Mouse (Mus musculus) stomach, postnatal 0 days (tissue): ENCODE measurements at regions not wholly inside any gene's neighbourhood (a gene's known extent, or its start where the extent isn't known, plus 50 kb on each side); places are given as distances from the start of the nearest gene placed in this dataset.
A peak's percentile ranks its signal among the peaks of the same experiment; 100 is the strongest.

Experiments used
- ATAC-seq: fragments of 200-750 bp; cut with Nextera tagmentation; 2 replicates; pipeline ENCODE4 v1.8.0; 2017; ENCODE audit not compliant: low FRiP score, low TSS enrichment
- DNase-seq: peaks from one replicate; pipeline ENCODE4 v3.0.0-alpha.2; 2016; ENCODE audit warnings: low spot score
- H3K27ac ChIP-seq: fragments of 300-500 bp; sonication (generic); replicated peaks from 2 replicates; pipeline ENCODE4 v1.5.1; 2014; ENCODE audit warnings: mild to moderate bottlenecking, control low read depth
- H3K27me3 ChIP-seq: fragments of 300-500 bp; sonication (generic); 2 replicates; pipeline ENCODE4 v1.6.1; 2014; ENCODE audit warnings: low read length; ENCODE audit not compliant: control insufficient read depth, insufficient read depth
- H3K36me3 ChIP-seq: fragments of 300-500 bp; sonication (generic); 2 replicates; pipeline ENCODE4 v1.6.1; 2014; ENCODE audit warnings: low read length, mixed read lengths; ENCODE audit not compliant: control insufficient read depth, insufficient read depth
- H3K4me1 ChIP-seq: fragments of 300-500 bp; sonication (generic); replicated peaks from 2 replicates; pipeline ENCODE4 v1.6.1; 2014; ENCODE audit warnings: antibody characterized with exemption; ENCODE audit not compliant: control insufficient read depth, insufficient read depth
- H3K4me2 ChIP-seq: fragments of 300-500 bp; sonication (generic); replicated peaks from 2 replicates; pipeline ENCODE4 v1.6.1; 2014; ENCODE audit warnings: low read depth, mild to moderate bottlenecking, control low read depth, moderate library complexity
- H3K4me3 ChIP-seq: fragments of 300-500 bp; sonication (generic); 2 replicates; pipeline ENCODE4 v1.5.1; 2014; ENCODE audit warnings: low read depth, low read length, control low read depth
- H3K9ac ChIP-seq: fragments of 300-500 bp; sonication (generic); 2 replicates; pipeline ENCODE4 v1.6.1; 2014; ENCODE audit warnings: mild to moderate bottlenecking, low read length, control low read depth, mixed read lengths
- H3K9me3 ChIP-seq: fragments of 300-500 bp; sonication (generic); 2 replicates; pipeline ENCODE4 v1.6.1; 2016; ENCODE audit warnings: low read length; ENCODE audit not compliant: control insufficient read depth
- CTCF ChIP-seq: IDR thresholded peaks from 2 replicates; pipeline ENCODE4 v1.5.1; 2016; ENCODE audit warnings: antibody characterized with exemption, low read depth, mild to moderate bottlenecking, moderate library complexity
- EP300 ChIP-seq: optimal IDR thresholded peaks from 2 replicates; pipeline ENCODE3; 2016; ENCODE audit warnings: antibody characterized with exemption
- WGBS: fragments of 180-500 bp; shearing (Covaris S2); extraction: QIAGEN DNeasy Blood & Tissue Kit; methylation state at CpG from one replicate; pipeline ENCODE4 v1.1.7; 2014; 5-methylcytosine and 5-hydroxymethylcytosine counted together

DNA sequence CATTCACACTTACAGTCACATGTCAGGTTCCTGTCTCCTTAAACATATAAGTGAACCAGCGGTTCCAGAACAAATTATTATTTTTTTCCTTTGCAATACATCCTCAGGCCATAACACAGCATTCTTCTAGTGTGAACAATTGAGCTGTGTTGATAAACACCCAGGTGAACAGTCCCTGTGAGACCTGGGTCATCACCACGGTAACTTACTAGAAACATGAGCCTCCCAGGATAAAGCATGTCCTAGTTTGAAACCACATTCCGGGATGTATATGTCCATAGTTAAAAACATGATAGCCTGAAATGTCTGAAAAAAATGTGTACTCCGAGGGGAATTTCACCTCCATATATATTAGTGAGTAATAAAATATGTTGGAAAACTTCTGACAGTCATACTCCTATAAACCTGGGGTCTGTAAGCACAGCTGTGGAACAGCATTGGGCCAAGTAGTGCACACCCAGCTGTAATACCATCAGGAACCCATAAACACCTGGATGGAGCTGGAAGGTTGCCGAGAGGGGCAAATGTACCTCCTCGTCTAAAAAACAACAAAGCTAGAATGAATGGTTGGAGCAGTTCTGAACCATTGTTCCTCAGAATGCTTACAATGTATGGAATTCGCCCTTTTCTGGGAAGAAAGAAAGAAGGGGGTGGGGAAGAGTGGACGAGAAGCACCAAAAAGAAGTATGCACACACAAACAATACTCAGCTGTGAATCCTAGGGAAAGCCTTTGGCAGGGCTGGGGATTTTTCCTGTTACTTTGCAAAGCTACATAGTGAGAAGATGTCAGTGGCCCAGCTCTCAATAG, 232.9 kb downstream of the Irs2 start:
- Histone ChIP-seq H3K4me2 (no peak overlapping the region), H3K9ac (no peak overlapping the region), H3K4me3 (no peak overlapping the region), H3K9me3 (no peaks in the 10 kb centered on the region), H3K27me3 (no peaks in the 10 kb centered on the region), H3K36me3 (no peaks in the 10 kb centered on the region), H3K27ac (no peak overlapping the region), H3K4me1 (no peaks in the 10 kb centered on the region)
- no peak for DNase-seq
- 44% methylated on average over 8 of the region's 8 CpGs for WGBS
- TF ChIP-seq CTCF: no peak
- no peak for ATAC-seq

DNA sequence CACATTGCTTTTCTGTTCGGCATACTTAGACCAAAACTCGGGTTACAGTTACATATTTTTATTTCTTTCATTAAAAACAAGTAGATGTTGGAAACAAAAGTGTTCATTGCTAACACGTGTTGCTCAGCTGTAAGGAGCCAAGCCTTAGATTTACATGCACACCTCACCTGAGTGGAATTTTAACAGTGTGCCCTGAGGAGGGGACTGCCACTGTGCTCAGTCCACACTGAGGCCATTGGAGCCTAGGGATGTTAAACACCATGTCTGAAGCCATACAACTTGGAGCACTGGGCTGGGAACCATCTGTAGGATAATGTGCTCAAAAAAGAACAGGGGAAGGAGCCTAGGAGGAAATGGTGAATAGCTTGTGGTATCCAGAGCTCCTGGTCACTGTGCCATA, 233.5 kb downstream of the Irs2 start:
- ATAC-seq (no peak), DNase-seq (no peak)
- TF ChIP-seq CTCF (no peak), EP300 (no peak)
- Histone ChIP-seq H3K27ac (no peak overlapping the region), H3K4me3 (no peak overlapping the region), H3K4me2 (no peak overlapping the region), H3K4me1 (no peaks in the 10 kb centered on the region), H3K27me3 (no peaks in the 10 kb centered on the region), H3K9me3 (no peaks in the 10 kb centered on the region), H3K36me3 (no peaks in the 10 kb centered on the region), H3K9ac (no peak overlapping the region)
- 85% methylated on average over 3 of the region's 3 CpGs for WGBS

DNA sequence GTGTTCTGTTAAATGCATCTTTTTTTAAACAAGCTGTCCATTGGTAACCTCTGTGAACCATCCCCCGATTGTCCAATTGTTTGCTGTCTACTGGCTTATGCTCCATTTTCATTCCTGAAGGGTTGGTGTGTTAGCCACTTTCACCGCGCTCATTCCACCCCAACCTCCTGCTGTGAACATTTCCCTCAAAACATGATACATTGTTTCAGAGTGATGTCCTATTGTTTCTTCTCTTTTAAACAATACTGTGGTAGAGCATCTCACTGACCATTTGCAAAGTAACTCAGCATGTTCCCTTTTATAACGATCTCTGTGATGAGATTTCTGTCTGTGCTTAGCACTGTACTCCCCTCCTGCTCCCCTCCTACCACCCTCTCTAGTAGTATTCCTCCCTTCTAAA, 240.1 kb downstream of the Irs2 start:
- no peaks in the 10 kb centered on the region for H3K9me3 ChIP-seq
- DNase-seq (no peak), ATAC-seq (no peak)
- TF ChIP-seq CTCF (no peak), EP300 (no peak)
- H3K27ac ChIP-seq: no peak overlapping the region
- WGBS: 72% methylated on average over 4 of the region's 4 CpGs
- H3K36me3 ChIP-seq: no peaks in the 10 kb centered on the region
- H3K9ac ChIP-seq: no peak overlapping the region
- H3K4me2 ChIP-seq: no peak overlapping the region
- H3K4me1 ChIP-seq: no peaks in the 10 kb centered on the region
- H3K4me3 ChIP-seq: no peak overlapping the region
- H3K27me3 ChIP-seq: no peaks in the 10 kb centered on the region

DNA sequence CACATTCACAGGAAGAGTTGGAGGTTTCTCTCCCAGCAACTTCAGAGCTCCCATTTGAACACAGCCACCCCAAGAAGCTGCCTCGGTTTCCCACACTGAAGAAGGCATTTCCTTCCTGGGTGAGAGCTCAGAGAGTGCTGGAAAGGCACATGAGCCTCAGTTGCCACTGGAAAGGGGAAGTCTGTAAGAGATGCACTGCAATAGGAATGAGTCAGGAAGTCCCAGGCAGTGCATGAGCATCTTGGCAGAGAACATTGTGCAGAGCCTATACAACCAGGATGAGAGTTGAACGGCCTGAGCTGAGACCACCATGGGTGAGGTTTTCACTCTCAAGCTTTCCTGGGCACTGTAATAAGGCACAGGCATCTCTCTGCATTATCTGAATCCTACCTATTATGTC, 244.4 kb downstream of the Irs2 start:
- WGBS: 55% methylated on average over 2 of the region's 2 CpGs
- TF ChIP-seq CTCF (no peak), EP300 (no peak)

DNA sequence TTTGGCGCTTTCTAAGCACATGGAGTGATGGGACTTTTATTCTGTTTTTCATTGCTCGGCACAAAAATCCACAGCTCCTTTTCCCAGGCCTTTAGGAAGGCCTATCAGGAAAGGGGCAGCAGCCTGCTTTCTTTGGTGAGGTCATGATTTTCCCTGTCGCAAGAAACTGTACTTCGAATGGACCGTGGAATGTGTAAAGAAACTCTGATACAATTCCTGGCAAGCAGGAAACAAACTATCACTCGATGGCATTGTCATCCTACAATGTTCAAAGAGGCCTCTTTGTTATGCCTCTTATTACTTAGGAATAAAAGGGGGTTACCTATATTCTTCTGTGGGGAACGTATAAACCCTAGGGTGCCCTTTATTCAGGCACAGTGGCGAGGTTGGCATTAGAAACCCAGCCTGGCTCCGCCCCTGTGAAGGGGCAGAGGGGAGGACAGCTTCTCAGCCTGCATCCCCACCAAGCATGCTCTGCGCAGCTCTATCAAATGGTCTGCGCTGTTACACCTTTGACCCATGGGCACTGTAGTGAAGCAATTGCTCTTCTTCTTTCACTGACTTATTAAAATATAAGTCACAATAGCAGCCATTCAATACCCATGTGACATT, 246.5 kb downstream of the Irs2 start:
- no peaks in the 10 kb centered on the region for H3K36me3 ChIP-seq
- no peak overlapping the region; the same call in 1 of the 2 replicates for H3K4me2 ChIP-seq
- H3K27me3 ChIP-seq: no peaks in the 10 kb centered on the region
- ATAC-seq (no peak), DNase-seq (no peak)
- H3K4me3 ChIP-seq: no peak overlapping the region
- H3K4me1 ChIP-seq: 0 out of 2 replicates have a peak, but pooled peaks cover 2% of the 10 kb centered on the region
- H3K27ac ChIP-seq: peak overlapping the region; percentile 66; the same call in 1 of the 2 replicates
- no peak overlapping the region for H3K9ac ChIP-seq
- no peaks in the 10 kb centered on the region for H3K9me3 ChIP-seq
- 46% methylated on average over 11 of the region's 11 CpGs for WGBS
- TF ChIP-seq CTCF: no peak
- TF ChIP-seq EP300: no peak

More for the DNA sequence above, 244.4 kb downstream of the Irs2 start:
- H3K4me2 ChIP-seq: no peak overlapping the region
- H3K27me3 ChIP-seq: no peaks in the 10 kb centered on the region
- H3K36me3 ChIP-seq: no peaks in the 10 kb centered on the region
- 0 out of 2 replicates have a peak, but pooled peaks cover 2% of the 10 kb centered on the region for H3K4me1 ChIP-seq
- no peak overlapping the region for H3K27ac ChIP-seq
- H3K4me3 ChIP-seq: no peak overlapping the region
- ATAC-seq: no peak
- no peak for DNase-seq
- H3K9me3 ChIP-seq: no peaks in the 10 kb centered on the region
- H3K9ac ChIP-seq: no peak overlapping the region
